Mouse (Mus musculus): ENCODE results near the gene Pla2g1b. TPM values are rescaled to one million over a fixed set of nuclear protein-coding genes. Genes with fewer than 3 reads are reported as not detected.
A peak's percentile ranks its signal among the peaks of the same experiment; 100 is the strongest.

Pla2g1b gene
- polyA plus RNA-seq, 1 experiment = 55.4 TPM

GRCm38 (mm10) chr5:115476107-115476727, 10.2 kb downstream of the Pla2g1b start:
- Histone ChIP-seq H3K27me3 (ENCODE audit: control insufficient read depth, insufficient read depth, low read length, poor library complexity, severe bottlenecking) (no peaks in the 10 kb centered on the region), H3K4me1 (ENCODE audit: control insufficient read depth, insufficient read depth, low read length) (no peaks in the 10 kb centered on the region), H3K27ac (ENCODE audit: insufficient read depth, low read length) (peak overlapping the region; percentile 87), H3K9ac (ENCODE audit: low read depth, poor library complexity, severe bottlenecking) (peak overlapping the region; percentile 25), H3K36me3 (ENCODE audit: control insufficient read depth, insufficient read depth, low read length, poor library complexity, severe bottlenecking) (peaks cover 4% of the 10 kb centered on the region), H3K4me3 (ENCODE audit: low read depth, low read length) (peak overlapping the region; percentile 70), H3K9me3 (replicated peaks; ENCODE audit: control insufficient read depth, insufficient read depth, low read length, poor library complexity, severe bottlenecking) (no peaks in the 10 kb centered on the region)
- peak; percentile 82 for TF ChIP-seq EP300 (IDR thresholded peaks at IDR 0.05; ENCODE audit: insufficient read depth, low read depth, low read length)
- TF ChIP-seq CTCF (IDR thresholded peaks at IDR 0.05; ENCODE audit: low read depth, low read length) = no peak
- peak; percentile 30 for TF ChIP-seq POLR2A (IDR thresholded peaks at IDR 0.05; ENCODE audit: insufficient read depth, low read length)

GRCm38 (mm10) chr5:115479561-115479960, 13.5 kb downstream of the Pla2g1b start:
- Histone ChIP-seq H3K9ac (ENCODE audit: low read depth, poor library complexity, severe bottlenecking) (peak overlapping the region; percentile 56), H3K4me3 (ENCODE audit: low read depth, low read length) (peak overlapping the region; percentile 46), H3K9me3 (replicated peaks; ENCODE audit: control insufficient read depth, insufficient read depth, low read length, poor library complexity, severe bottlenecking) (no peaks in the 10 kb centered on the region), H3K36me3 (ENCODE audit: control insufficient read depth, insufficient read depth, low read length, poor library complexity, severe bottlenecking) (peaks cover 4% of the 10 kb centered on the region), H3K27ac (ENCODE audit: insufficient read depth, low read length) (peak overlapping the region; percentile 90), H3K4me1 (ENCODE audit: control insufficient read depth, insufficient read depth, low read length) (no peaks in the 10 kb centered on the region), H3K27me3 (ENCODE audit: control insufficient read depth, insufficient read depth, low read length, poor library complexity, severe bottlenecking) (no peaks in the 10 kb centered on the region)
- no peak for TF ChIP-seq POLR2A (IDR thresholded peaks at IDR 0.05; ENCODE audit: insufficient read depth, low read length)
- TF ChIP-seq EP300 (IDR thresholded peaks at IDR 0.05; ENCODE audit: insufficient read depth, low read depth, low read length) = peak; percentile 83; the same call in 1 of the 2 replicates

- Histone ChIP-seq H3K4me3 (ENCODE audit: low read depth, low read length) (peak overlapping the region; percentile 54), H3K27me3 (ENCODE audit: control insufficient read depth, insufficient read depth, low read length, poor library complexity, severe bottlenecking) (no peaks in the 10 kb centered on the region), H3K36me3 (ENCODE audit: control insufficient read depth, insufficient read depth, low read length, poor library complexity, severe bottlenecking) (peaks cover 4% of the 10 kb centered on the region), H3K9ac (ENCODE audit: low read depth, poor library complexity, severe bottlenecking) (peak overlapping the region; percentile 56), H3K9me3 (replicated peaks; ENCODE audit: control insufficient read depth, insufficient read depth, low read length, poor library complexity, severe bottlenecking) (no peaks in the 10 kb centered on the region), H3K27ac (ENCODE audit: insufficient read depth, low read length) (peak overlapping the region; percentile 90), H3K4me1 (ENCODE audit: control insufficient read depth, insufficient read depth, low read length) (no peaks in the 10 kb centered on the region)
- no peak for TF ChIP-seq POLR2A (IDR thresholded peaks at IDR 0.05; ENCODE audit: insufficient read depth, low read length)
- TF ChIP-seq EP300 (IDR thresholded peaks at IDR 0.05; ENCODE audit: insufficient read depth, low read depth, low read length) = 0 out of 2 replicates have a peak, but pooled peaks have one; percentile 5
Measured at GRCm38 (mm10) chr5:115480101-115480500, 14.0 kb downstream of the Pla2g1b start.

GRCm38 (mm10) chr5:115482390-115483265, 16.6 kb downstream of the Pla2g1b start:
- peak overlapping the region; percentile 25 for H3K9ac ChIP-seq (ENCODE audit: low read depth, poor library complexity, severe bottlenecking)

GRCm38 (mm10) chr5:115483385-115483784, 17.3 kb downstream of the Pla2g1b start:
- peak overlapping the region; percentile 43; the same call in 1 of the 2 replicates for H3K4me3 ChIP-seq (ENCODE audit: low read depth, low read length)
- peak overlapping the region; percentile 25 for H3K9ac ChIP-seq (ENCODE audit: low read depth, poor library complexity, severe bottlenecking)

More at GRCm38 (mm10) chr5:115482390-115483265, 16.6 kb downstream of the Pla2g1b start:
- Histone ChIP-seq H3K27ac (ENCODE audit: insufficient read depth, low read length) (no peak overlapping the region; the same call in 1 of the 2 replicates), H3K4me1 (ENCODE audit: control insufficient read depth, insufficient read depth, low read length) (no peaks in the 10 kb centered on the region), H3K36me3 (ENCODE audit: control insufficient read depth, insufficient read depth, low read length, poor library complexity, severe bottlenecking) (peaks cover 4% of the 10 kb centered on the region), H3K27me3 (ENCODE audit: control insufficient read depth, insufficient read depth, low read length, poor library complexity, severe bottlenecking) (no peaks in the 10 kb centered on the region), H3K4me3 (ENCODE audit: low read depth, low read length) (peak overlapping the region; percentile 43), H3K9me3 (replicated peaks; ENCODE audit: control insufficient read depth, insufficient read depth, low read length, poor library complexity, severe bottlenecking) (no peaks in the 10 kb centered on the region)
- 0 out of 2 replicates have a peak, but pooled peaks have one; percentile 7 for TF ChIP-seq EP300 (IDR thresholded peaks at IDR 0.05; ENCODE audit: insufficient read depth, low read depth, low read length)
- TF ChIP-seq CTCF (IDR thresholded peaks at IDR 0.05; ENCODE audit: low read depth, low read length) = no peak

More at GRCm38 (mm10) chr5:115483385-115483784, 17.3 kb downstream of the Pla2g1b start:
- Histone ChIP-seq H3K27me3 (ENCODE audit: control insufficient read depth, insufficient read depth, low read length, poor library complexity, severe bottlenecking) (no peaks in the 10 kb centered on the region), H3K36me3 (ENCODE audit: control insufficient read depth, insufficient read depth, low read length, poor library complexity, severe bottlenecking) (no peaks in the 10 kb centered on the region), H3K4me1 (ENCODE audit: control insufficient read depth, insufficient read depth, low read length) (no peaks in the 10 kb centered on the region), H3K27ac (ENCODE audit: insufficient read depth, low read length) (no peak overlapping the region), H3K9me3 (replicated peaks; ENCODE audit: control insufficient read depth, insufficient read depth, low read length, poor library complexity, severe bottlenecking) (no peaks in the 10 kb centered on the region)
- TF ChIP-seq CTCF (IDR thresholded peaks at IDR 0.05; ENCODE audit: low read depth, low read length) = peak; percentile 2
- TF ChIP-seq POLR2A (IDR thresholded peaks at IDR 0.05; ENCODE audit: insufficient read depth, low read length) = no peak
